Mouse (Mus musculus) bone marrow, adult 2 months (tissue): ENCODE data around the gene Dlg2.

ENCODE experiments used
- CTCF ChIP-seq: fragments of 200-500 bp; IDR thresholded peaks from 2 replicates; pipeline ENCODE4 v1.5.1; 2011; ENCODE audit warnings: low read length, control low read depth; ENCODE audit not compliant: control insufficient read depth, insufficient read depth
- POLR2A ChIP-seq: fragments of 200-500 bp; IDR thresholded peaks from 2 replicates; pipeline ENCODE4 v1.6.1; 2011; ENCODE audit warnings: low read depth, mild to moderate bottlenecking, control low read depth, low read length, borderline replicate concordance; ENCODE audit not compliant: control insufficient read depth

DNA sequence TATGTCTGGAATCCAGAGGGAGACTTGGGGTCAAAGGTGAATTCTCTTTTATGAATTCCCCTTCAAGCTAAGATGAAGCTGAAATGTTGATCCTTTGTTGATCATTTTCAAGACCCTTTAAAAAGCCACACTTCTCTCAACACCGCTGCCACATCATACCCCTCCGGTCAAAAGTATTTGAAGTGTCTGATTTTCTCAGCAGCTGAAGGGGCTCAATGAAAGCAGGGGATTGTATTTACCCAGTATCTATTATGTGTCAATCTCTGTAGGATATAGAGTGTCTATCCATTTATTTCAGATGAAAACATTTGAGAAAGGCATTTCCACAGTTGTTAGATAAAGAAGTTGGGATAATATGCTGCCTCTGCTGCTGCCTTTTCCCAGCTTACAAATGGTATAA lies 1459.7 kb downstream of the Dlg2 start:
- TF ChIP-seq CTCF = no peak
- no peak for TF ChIP-seq POLR2A
